Mouse (Mus musculus): ENCODE data around the gene Cbs.
"Not testable (repeated sequence)": the region's sequence is repeated elsewhere in the genome, so short reads cannot be mapped to it uniquely, and the experiment has no call there.

Cbs gene

GRCm38 (mm10) chr17:31642913-31643312 is 5.9 kb upstream of the Cbs start:
- DNase-seq (ENCODE audit: low spot score), result no peak

GRCm38 (mm10) chr17:31642331-31642730 is 5.3 kb upstream of the Cbs start:
- DNase-seq (ENCODE audit: low spot score), result no peak

- peak; percentile 53 for DNase-seq (ENCODE audit: low spot score)
These were observed 2.6 kb upstream of the Cbs start for GRCm38 (mm10) chr17:31639651-31640050.

- peak; percentile 69 for DNase-seq (ENCODE audit: low spot score)
These were observed 980 bp upstream of the Cbs start for GRCm38 (mm10) chr17:31637866-31638570.

- no peak for DNase-seq (ENCODE audit: low spot score)
These were observed 629 bp downstream of the Cbs start for GRCm38 (mm10) chr17:31636277-31636941.

- DNase-seq (ENCODE audit: low spot score), result no peak
These were observed 1.3 kb downstream of the Cbs start for GRCm38 (mm10) chr17:31635781-31636180.

- DNase-seq (ENCODE audit: low spot score), result no peak
These were observed 2.1 kb downstream of the Cbs start for GRCm38 (mm10) chr17:31634896-31635295.

- DNase-seq (ENCODE audit: low spot score), result no peak
These were observed 4.0 kb downstream of the Cbs start for GRCm38 (mm10) chr17:31633007-31633406.

- DNase-seq (ENCODE audit: low spot score), result no peak
These were observed 5.8 kb downstream of the Cbs start for GRCm38 (mm10) chr17:31631081-31631800.

GRCm38 (mm10) chr17:31627961-31628360 is 9.1 kb downstream of the Cbs start:
- DNase-seq (ENCODE audit: low spot score), result no peak

GRCm38 (mm10) chr17:31623101-31623500 is 13.9 kb downstream of the Cbs start:
- no peak for DNase-seq (ENCODE audit: low spot score)

DNA sequence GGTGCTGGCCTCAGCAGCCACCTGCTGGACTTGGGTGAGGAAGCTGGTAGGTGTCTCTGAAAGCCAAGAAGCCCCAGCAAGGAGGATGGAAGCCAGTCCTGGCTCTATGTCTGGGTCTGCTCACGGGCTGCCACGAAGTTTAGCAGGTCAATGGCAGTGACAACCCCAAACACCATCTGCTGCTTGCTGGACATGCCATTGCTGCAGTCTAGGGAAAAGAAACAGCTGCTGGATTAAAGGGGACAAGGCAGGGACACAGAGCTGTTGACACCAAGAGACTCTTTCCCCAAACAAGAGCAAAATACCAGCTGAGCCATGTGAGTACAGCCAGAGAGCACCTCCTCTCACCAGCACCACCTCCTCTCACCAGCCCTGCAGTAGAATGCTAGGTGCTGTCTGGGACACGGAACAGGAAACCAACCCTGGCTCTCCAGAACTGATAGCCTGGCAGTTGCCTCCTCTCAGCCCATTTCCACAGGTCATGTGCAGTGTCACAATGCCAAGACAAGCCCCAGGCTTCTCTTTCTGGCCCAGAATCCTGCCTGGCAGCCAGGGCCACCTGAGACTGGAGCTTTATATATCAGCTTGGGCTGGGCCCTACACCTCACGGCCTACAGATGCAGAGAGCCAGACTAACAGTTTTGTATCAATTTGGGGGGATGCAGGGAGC is 23.8 kb downstream of the Cbs start:
- DNase-seq (ENCODE audit: low spot score), result no peak

DNA sequence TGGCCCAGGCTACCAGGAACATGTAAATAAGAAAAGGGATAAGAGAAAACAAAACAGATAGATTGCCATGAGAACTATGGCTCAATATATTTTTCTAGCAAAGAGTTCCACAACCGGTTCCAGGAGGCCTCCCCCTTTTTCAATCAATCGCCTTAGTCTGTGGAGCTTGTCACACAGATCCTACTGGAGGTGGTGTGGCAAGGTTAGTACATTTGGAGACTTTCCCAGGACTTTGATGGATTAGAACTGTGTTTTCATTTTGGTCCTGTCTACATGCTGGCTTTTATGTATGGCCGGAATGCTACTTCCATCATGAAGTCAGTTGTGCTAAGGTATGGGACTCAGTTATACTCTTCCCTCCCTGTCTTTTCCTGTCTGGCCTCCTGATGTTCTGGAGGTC is 27.1 kb downstream of the Cbs start:
- no peak for DNase-seq (ENCODE audit: low spot score)

DNA sequence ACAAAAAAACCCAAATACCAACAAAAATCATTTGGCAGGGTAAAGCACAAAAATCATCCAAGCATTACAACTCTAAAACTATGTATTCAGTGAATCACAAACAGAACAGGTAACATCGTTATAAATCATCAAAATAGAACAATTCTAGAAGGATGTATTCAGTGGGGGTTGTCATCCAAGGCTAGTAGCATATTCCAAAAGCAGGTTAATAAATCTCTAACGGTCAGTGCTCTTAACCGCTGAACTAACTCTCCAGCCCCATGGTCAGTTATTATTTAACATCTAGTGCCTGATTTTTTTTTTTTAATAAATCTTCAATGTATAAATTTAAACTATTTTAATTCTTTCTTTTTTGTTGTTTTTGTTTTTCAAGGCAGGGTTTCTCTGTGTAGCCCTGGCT is 27.9 kb downstream of the Cbs start:
- not testable (repeated sequence) for DNase-seq (ENCODE audit: low spot score)

DNA sequence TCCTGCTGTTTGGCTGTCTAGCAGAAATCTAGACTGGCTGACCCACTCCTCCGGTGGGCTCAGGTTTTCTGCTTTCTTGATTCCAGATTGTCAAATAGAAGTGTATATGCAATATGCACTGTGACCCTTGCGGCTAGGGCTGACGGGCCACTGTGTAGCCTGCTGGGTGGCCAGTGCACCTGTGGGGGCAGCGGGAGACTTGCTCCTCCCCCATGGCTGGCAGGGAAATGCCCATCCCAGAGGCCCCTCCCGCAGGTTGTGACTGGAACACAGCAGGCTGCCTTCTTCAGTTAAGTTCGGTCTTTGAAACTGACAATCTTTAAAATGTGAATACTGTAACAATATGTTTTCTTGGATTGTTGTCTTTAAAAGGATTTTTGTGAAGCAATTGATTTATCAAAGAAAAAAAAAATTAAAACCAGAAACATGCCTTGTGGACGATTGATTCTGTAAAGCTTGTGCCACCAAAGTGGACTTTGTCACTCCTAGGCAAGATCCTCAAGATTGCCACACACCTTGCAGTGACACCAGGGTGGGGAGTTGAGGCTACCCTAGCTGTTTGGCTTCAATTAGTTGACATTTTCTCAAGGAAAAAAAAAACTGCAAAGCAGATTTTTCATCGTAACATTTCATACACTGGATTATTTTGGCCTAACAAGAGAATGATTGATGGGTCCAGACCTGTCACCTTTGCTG is 29.6 kb downstream of the Cbs start:
- DNase-seq (ENCODE audit: low spot score), result no peak

- no peak for DNase-seq (ENCODE audit: low spot score)
These were observed 30.6 kb downstream of the Cbs start for GRCm38 (mm10) chr17:31606424-31606823.

DNA sequence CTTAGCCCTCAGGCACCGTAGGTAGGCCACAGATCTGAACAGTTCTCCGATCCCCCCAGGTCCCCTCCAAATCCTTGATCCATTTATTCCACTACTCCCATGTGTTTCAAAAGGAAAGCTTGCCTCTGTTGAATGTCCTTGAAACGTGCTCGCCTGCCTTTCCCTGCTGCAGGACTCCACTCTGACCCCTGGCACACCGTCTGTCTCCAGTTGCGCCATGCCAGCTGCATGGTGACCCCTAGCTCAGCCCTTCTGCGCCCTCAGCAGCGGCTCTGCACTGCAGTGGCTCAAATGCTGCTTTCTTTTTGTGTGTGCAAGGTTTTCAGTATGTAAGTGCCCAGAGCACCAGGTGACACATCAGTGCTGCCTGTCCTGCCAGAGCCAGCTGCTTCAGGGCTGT is 38.4 kb downstream of the Cbs start:
- no peak for DNase-seq (ENCODE audit: low spot score)

- no peak for DNase-seq (ENCODE audit: low spot score)
These were observed 39.1 kb downstream of the Cbs start for GRCm38 (mm10) chr17:31597957-31598356.

DNA sequence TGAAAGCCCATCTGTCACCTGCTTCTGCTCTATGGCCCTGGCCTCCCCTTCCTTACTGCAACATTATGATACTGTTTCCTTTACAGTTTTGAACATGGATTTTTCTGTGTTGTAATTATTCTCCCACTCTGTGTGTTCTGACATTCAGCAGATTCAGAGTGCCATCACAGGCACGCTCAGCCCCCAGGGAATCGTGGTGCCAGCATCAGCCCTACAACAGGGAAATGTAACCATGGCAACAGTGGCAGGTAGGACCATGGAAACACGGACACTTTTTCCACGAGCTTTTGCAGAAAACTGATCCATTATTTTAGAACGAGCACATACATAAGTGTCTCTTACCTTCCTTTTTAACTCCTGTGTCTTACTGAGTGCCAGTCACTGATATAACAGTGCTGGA is 42.0 kb downstream of the Cbs start:
- DNase-seq (ENCODE audit: low spot score), result no peak

DNA sequence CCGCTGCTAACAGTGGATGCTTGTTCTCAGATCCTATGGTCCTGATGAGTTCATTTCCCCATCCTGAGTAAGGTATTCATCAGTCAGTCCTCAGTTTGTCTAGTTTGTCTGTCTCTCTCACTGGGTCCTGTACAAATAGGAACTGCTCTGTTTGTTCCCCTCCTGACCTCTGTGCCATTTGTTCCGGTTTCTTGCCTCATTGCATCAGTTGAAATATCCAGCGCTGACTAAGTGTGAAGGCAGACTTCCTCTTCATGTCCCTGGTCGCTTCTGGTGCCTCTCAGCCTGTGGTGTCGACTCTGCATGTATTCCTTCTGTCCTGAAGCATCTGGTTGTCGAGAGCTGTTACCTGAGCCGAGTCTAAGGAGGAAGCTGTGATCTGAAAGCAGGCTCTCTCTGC is 42.4 kb downstream of the Cbs start:
- no peak for DNase-seq (ENCODE audit: low spot score)

DNA sequence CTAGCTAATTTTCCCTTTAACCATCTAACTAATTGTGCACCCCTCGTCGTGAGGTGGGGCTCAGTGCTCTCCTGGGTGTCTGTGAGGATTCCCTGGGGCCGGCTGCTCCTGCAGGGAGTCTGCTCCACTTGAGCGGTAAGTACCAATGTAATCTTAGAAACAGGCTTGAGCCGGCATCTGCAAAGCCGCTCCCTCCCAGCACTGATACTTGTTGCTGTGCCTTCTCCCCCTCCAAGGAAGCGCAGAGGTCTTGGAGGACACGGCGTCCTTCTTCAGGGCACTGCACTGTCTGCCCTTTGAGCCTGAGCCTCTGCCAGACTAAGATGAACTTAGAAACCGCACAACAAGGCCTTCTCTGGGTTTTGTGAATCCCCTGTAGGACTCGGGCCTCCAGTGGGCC is 46.2 kb downstream of the Cbs start:
- no peak for DNase-seq (ENCODE audit: low spot score)

- DNase-seq (ENCODE audit: low spot score), result no peak
These were observed 48.3 kb downstream of the Cbs start for GRCm38 (mm10) chr17:31588726-31589125.

All from ovary, adult 18-20 months (tissue).